Mouse (Mus musculus) lung, postnatal 0 days (tissue): Measurements from ENCODE around the gene Cst13.

ENCODE experiments used
- CTCF ChIP-seq: IDR thresholded peaks from 2 replicates; pipeline ENCODE4 v1.5.1; 2016; ENCODE audit warnings: antibody characterized with exemption, mild to moderate bottlenecking
- EP300 ChIP-seq: IDR thresholded peaks from 2 replicates; pipeline ENCODE4 v1.6.1; 2016; ENCODE audit warnings: antibody characterized with exemption, mild to moderate bottlenecking, control low read depth

- TF ChIP-seq CTCF (no peak), EP300 (no peak)
These were observed 38.2 kb upstream of the Cst13 start, which contains the start of gene 8030411F24Rik for GRCm38 (mm10) chr2:148781709-148782108.
